Mouse (Mus musculus) lung, postnatal 36 days (tissue): ENCODE data around the gene Cnnm2.
A peak's percentile ranks its signal among the peaks of the same experiment; 100 is the strongest.
"Not testable (repeated sequence)": the region's sequence is repeated elsewhere in the genome, so short reads cannot be mapped to it uniquely, and the experiment has no call there.

Source experiments
- DNase-seq: peaks from one replicate; pipeline ENCODE4 v3.0.0; 2022; ENCODE audit warnings: mixed read lengths

Cnnm2 gene

DNA sequence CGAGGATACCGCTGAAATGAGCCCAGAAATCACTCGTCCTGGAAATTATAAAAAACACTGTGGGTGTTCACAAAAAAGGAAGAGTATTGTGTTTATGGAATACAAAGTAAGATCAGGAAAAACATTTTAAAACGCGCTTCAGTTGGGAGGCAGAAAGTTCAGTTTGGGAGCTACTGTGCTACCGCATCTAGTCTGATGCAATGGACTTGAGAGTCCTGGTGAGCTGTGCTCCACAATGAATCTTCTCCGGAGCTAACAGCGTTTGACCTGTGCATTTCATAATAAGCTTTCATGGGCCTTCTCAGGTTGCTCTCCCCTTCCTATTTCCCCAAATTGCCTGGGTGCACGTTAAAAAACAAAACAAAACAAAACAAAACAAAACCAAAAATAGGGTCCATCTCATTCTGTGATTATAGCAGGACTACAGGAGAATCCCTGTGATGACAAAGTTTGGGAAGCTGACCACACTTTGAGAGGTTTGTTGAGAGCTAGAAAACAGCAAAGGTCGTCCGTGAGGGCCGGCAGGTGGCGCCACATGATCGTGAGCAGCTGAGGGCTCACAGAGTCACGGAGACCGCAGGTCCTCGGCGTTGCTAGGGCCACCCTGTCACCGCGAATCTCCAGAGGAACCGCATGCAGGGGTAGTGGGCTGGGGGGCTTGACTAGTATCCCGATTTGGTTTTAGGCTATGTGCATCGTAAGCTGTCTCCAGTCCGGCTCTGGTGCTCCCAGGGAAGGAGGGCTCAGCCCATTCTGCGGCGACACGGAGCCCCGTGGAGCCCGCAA, 828 bp upstream of the Cnnm2 start:
- DNase-seq = peak; percentile 94

- DNase-seq = no peak
Observed at GRCm38 (mm10) chr19:46761971-46762290, 535 bp downstream of the Cnnm2 start.

DNA sequence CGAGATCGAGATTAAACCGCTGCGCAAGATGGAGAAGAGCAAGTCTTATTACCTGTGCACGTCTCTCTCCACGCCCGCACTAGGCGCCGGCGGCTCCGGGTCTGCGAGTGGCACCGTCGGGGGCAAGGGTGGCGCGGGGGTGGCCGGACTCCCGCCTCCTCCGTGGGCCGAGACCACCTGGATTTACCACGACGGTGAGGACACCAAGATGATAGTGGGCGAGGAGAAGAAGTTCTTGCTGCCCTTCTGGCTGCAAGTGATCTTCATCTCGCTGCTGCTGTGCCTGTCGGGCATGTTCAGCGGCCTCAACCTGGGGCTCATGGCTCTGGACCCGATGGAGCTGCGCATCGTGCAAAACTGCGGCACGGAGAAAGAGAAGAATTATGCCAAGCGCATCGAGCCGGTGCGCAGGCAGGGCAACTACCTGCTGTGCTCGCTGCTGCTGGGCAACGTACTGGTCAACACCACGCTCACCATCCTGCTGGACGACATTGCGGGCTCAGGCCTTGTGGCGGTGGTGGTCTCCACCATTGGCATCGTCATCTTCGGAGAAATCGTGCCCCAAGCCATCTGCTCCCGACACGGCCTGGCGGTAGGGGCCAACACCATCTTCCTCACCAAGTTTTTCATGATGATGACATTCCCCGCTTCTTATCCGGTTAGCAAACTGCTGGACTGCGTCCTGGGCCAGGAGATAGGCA, 1.0 kb downstream of the Cnnm2 start:
- peak; percentile 12 for DNase-seq

DNA sequence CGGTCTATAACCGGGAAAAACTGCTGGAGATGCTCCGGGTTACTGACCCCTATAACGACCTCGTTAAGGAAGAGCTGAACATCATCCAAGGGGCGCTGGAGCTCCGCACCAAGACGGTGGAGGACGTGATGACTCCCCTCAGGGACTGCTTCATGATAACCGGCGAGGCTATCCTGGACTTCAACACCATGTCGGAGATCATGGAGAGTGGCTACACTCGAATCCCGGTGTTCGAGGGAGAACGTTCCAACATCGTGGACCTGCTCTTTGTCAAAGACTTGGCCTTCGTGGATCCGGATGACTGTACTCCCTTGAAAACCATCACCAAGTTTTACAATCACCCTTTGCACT, 1.6 kb downstream of the Cnnm2 start:
- peak; percentile 6 for DNase-seq

- DNase-seq = no peak
Observed at GRCm38 (mm10) chr19:46763356-46763755, 2.0 kb downstream of the Cnnm2 start.

- DNase-seq = no peak
Observed at GRCm38 (mm10) chr19:46763932-46764762, 2.8 kb downstream of the Cnnm2 start.

DNA sequence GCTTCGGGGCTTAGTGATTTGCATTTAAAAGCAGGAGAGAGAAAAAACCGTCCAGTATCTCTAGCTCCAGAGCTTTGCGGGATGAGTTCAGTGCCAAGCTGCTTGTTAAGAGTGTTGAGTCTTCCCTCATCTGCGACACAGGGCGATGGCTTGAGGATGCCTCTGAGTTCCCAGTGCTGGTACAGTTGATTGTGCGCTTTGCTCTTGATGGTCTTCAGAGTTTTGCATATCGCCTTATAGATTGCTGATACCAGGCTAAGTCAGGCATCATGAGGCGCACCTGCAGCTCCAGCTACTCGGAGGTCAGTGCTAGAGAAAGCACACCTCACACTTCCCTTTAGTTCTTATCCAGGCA, 3.3 kb downstream of the Cnnm2 start:
- DNase-seq = no peak

GRCm38 (mm10) chr19:46766125-46766524, 4.7 kb downstream of the Cnnm2 start:
- no peak for DNase-seq

DNA sequence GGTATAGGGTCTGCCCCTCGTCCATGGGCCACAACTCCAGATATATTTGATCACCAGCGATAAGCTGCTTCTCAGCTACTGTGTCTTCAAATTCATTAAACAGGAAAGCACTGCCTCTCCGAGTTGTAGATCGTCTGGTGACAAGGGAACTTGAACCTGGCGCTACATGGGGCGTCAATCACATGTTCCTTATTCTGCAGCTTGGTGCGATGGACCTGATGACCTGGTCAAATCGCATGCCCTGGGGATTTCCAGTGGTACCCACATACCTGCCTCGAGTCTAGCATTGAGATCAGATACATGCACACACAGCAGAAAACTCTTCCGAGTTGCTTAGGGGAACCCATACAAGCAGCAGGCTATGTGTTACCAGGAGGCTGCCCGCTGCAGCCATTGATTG, 8.4 kb downstream of the Cnnm2 start:
- DNase-seq = no peak

DNA sequence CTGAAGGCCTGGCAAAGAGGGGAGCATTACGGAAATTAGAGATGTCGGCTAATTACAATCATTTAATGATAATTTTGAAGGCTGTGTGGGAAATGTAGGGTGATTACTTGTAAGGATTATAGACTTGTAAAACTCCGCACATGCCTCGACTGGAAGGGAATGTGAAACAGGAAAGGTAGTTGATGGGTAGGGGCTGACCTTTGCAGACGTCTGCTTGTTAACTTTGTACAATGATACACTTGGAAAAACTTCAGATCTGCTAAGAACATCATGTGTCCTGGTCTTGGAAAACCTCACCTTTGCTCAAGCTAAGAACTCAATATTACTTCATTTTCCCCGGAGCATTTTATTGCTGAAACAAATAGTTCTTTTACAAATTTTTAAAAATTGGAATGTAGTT, 10.4 kb downstream of the Cnnm2 start:
- DNase-seq = no peak

DNA sequence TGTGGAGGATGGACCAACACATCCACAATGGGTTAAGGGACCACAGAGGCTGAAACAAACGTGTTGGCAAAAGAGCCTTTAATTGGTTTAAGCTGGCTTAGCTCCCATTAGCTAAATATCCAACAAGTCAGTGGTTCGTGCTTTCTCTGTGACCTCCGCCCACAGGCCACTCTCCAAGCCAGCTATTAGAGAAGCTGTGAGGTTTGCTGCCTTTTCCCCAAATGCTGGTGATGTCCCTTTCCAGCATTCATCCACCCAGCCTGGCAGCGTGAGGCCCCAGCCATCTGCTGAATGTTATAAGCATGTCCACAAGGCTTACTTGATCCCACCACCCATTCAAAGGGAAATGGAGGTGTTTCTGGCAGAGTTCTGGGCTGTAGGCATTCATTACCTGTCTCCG, 15.0 kb downstream of the Cnnm2 start:
- DNase-seq = no peak

- no peak for DNase-seq
Observed at GRCm38 (mm10) chr19:46776850-46777249, 15.5 kb downstream of the Cnnm2 start.

DNA sequence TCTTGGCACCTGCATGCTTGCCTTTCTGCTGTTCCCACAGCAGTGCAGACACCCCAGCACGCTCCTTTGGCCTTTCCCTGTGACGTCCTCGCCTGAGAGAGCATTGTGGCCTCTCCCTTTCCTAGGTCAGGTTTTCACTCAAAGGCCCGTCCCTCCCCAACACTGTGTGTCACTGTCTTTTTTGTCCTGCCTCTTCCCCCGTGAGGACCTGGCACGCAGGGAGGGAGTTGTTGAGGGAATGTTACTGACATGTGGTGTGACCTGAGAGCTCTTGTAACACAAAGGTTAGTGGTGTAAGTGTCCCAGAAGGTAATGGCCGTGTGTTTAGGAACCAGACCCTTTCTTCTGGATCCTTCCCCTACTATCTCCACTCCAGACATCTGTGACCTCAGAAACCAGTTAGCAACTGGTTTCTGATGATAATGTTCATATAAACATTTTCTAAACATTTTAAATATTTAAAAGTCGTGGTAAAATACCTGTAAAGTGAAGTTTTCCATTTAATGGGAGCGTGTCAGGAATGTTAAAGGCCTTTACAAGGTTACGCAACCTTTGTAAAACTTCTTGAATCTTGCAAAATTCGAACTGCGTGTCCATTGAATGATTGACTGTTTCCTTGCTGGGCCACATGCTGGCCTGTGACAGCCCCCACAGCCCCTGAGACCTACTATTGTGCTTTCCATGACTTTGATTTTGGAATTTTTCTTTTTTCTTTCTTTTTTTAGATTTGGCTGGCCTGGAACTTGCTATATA, 16.7 kb downstream of the Cnnm2 start:
- no peak for DNase-seq

- not testable (repeated sequence) for DNase-seq
Observed at GRCm38 (mm10) chr19:46779130-46779529, 17.7 kb downstream of the Cnnm2 start.

DNA sequence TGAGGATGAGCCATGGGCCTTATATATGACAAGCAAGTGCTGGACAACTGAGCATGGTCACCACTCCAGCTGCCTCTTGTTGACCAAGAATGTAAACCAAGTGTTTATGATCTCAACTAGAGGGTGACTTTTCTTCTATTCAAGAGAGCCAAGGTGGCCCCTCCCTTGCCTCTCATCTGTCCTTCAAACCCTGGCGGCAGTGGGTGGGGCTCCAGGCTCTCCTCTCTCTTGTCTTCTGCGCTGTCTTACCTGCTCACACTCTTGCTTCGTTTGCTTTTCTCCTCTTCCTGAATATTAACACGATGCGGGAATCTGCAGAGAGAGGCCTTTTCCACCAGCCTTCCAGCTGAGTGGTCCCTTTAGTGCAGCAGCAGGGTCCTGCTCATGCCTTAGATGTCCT, 22.6 kb downstream of the Cnnm2 start:
- DNase-seq = no peak

DNA sequence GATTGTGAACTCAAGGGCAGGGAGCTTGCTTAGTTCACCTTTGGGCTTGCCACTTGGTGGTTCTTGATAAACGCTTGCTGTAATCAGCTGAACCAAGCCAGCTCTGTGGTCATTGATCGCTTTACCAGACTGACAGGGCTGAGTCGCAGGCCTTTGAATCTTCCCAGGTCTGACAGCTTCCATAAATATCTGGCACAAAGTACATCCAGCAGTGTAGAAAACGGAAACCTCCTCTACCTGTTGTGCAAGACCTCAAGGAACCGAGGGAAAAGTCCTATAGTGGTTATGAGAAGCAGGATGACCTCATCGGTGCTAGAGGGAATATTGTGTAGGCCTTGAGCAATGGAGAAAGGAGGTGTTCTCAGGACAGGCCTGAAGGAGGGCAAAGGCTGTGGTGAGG, 23.1 kb downstream of the Cnnm2 start:
- DNase-seq = peak; percentile 56

DNA sequence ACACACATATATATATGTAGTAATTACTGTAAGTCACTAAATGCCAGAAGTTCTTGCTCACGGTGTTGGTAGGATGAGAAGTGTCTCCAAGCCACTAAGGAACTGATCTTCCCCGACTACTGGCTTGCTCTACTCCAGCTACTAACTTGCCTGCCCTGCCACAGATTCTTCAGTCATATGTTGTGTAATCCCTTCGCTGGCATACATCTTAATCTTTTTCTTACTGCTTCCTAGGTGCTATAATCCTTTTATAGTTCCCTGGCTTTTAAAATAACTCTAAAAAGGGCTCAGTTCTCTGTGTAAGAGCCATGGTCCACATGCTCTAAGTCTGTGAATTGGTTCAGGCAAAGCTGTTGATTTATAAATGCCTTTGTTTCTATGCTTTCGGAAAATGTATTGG, 24.2 kb downstream of the Cnnm2 start:
- DNase-seq = no peak

DNA sequence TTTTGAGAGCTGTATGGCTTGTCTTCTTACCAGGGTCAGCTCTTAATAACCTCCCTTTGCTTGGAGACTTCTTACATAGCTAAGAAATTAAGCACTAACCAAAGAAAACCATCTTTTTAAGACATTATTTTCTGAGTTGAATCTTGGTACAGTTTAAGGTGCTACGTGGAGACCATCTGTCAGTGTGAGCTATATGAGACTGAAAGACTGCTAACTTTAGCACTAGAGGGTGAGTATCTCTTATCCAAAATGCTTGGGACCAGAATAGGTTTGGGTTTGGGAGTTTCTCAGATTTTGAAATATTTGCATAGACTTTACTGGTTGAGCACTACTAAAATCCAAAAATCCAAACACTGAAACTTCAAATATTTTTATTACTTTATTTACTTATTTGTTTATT, 28.4 kb downstream of the Cnnm2 start:
- DNase-seq = no peak

DNA sequence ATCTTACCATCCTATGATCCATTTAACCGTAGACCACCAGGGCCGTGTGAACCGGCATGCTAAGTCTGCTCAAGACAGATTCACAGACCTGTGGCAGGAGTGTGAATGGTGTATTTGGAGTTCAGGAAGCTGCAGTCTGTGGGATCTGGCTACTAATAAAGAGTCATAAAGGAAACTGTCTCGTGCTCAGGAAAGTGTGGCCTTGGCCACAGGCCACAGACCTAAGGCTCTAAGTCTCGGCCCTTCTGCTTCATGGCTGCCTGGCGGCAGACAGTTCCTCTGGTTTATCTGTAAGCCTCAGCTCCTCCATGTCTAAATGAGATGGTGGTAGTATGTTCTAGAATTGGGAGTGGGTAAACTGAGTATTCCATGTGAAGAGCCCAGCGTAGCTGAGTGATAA, 30.0 kb downstream of the Cnnm2 start:
- DNase-seq = peak; percentile 13

DNA sequence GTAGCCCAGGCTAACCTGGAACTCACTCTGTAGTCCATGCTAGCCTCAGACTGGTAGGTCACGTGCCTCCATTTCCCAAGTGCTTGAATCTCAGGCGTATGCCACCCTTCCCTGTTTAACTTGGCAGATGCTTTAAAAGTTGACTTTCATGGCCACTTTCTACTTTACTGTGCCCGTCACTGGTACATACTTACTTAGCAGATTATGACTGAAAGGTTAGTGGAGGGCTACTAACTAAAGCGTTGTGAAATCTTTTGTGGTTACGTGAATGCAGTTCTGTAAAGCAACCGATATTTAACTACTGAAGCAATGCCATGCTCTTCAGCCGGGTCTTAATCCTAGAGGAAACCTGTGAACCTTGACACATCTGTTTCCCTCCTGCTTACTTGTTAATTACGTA, 30.5 kb downstream of the Cnnm2 start:
- peak; percentile 39 for DNase-seq

- DNase-seq = peak; percentile 40
Observed at GRCm38 (mm10) chr19:46792480-46792879, 31.1 kb downstream of the Cnnm2 start.

DNA sequence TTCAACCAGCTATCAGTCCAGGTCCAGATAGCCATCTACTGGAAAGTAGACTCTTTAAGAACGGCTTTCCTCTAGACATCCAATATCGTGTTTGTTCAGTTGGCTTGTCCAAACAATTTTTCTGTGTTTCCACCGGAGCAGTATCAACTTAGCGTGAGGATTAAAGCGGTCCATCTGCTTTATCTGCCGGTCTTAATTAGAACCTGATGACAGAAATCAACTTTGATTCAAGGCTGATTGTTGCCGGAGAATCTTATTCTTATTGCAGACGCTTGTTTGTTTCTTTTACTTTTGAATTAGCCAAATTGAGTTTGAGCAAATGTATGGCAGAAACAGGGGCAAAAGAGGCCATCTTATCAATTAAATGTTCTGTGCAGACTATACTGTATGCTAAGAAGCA, 32.8 kb downstream of the Cnnm2 start:
- no peak for DNase-seq

- DNase-seq = peak; percentile 30
Observed at GRCm38 (mm10) chr19:46799903-46800583, 38.6 kb downstream of the Cnnm2 start.
